Mouse (Mus musculus) right cerebral cortex, adult 18-20 months (tissue): Measurements from ENCODE around the gene Cox6a1.
"Not testable (repeated sequence)": the region's sequence is repeated elsewhere in the genome, so short reads cannot be mapped to it uniquely, and the experiment has no call there.

Experiments
- DNase-seq: peaks from one replicate; pipeline ENCODE4 v3.0.0; 2022; ENCODE audit warnings: mixed read lengths

The Cox6a1 gene

GRCm38 (mm10) chr5:115341314-115342165, 7.2 kb downstream of the Cox6a1 start:
- no peak for DNase-seq

- peak; percentile 90 for DNase-seq
Observed at GRCm38 (mm10) chr5:115340577-115341313, 8.0 kb downstream of the Cox6a1 start, which contains the start of the genes Gatc and Triap1. Gatc (minus strand) TSS chr5:115341178. Triap1 (plus strand) TSS chr5:115341225.

- no peak for DNase-seq
Observed at GRCm38 (mm10) chr5:115340007-115340406, 8.8 kb downstream of the Cox6a1 start.

- DNase-seq = no peak
Observed at GRCm38 (mm10) chr5:115333626-115334025, 15.2 kb downstream of the Cox6a1 start.

- DNase-seq = peak; percentile 42
Observed at GRCm38 (mm10) chr5:115330955-115331354, 17.8 kb downstream of the Cox6a1 start.

- DNase-seq = no peak
Observed at GRCm38 (mm10) chr5:115327610-115328548, 20.9 kb downstream of the Cox6a1 start.

- DNase-seq = peak; percentile 95
Observed at GRCm38 (mm10) chr5:115326875-115327609, 21.7 kb downstream of the Cox6a1 start, which contains the start of gene Srsf9. Srsf9 (plus strand) TSS chr5:115327177.

GRCm38 (mm10) chr5:115326256-115326831, 22.4 kb downstream of the Cox6a1 start:
- DNase-seq = no peak

GRCm38 (mm10) chr5:115319004-115319940, 29.5 kb downstream of the Cox6a1 start:
- DNase-seq = peak; percentile 88

GRCm38 (mm10) chr5:115317645-115318328, 31.0 kb downstream of the Cox6a1 start:
- DNase-seq = no peak

- DNase-seq = no peak
Observed at GRCm38 (mm10) chr5:115316968-115317644, 31.7 kb downstream of the Cox6a1 start.

GRCm38 (mm10) chr5:115313668-115313943, 35.2 kb downstream of the Cox6a1 start:
- no peak for DNase-seq

- DNase-seq = no peak
Observed at GRCm38 (mm10) chr5:115312816-115313667, 35.7 kb downstream of the Cox6a1 start.

- no peak for DNase-seq
Observed at GRCm38 (mm10) chr5:115312354-115312753, 36.4 kb downstream of the Cox6a1 start.

GRCm38 (mm10) chr5:115302190-115302589, 46.6 kb downstream of the Cox6a1 start:
- not testable (repeated sequence) for DNase-seq

- DNase-seq = no peak
Observed at GRCm38 (mm10) chr5:115301615-115302014, 47.2 kb downstream of the Cox6a1 start.

GRCm38 (mm10) chr5:115300792-115301614, 47.8 kb downstream of the Cox6a1 start, which contains the start of gene Dynll1:
Dynll1 (minus strand) TSS chr5:115300999.
- peak; percentile 98 for DNase-seq
